In genomic region chr19:34345616-34346267, GRCm38 (mm10) we compare ENCODE assay signal across 8 mouse cellular contexts. TPM values are rescaled to one million over a fixed set of nuclear protein-coding genes. Genes with fewer than 3 reads are reported as not detected.
A peak's percentile ranks its signal among the peaks of the same experiment; 100 is the strongest.
DNase-seq lines count a peak whose midpoint lies in the region; ATAC-seq and TF ChIP-seq lines count a peak whose summit lies in the region.

No protein-coding gene starts in this region.

- intact Hi-C loops in gastrocnemius, postnatal 36 days (cut with DNase I), result no loop called here

- 0 out of 2 replicates have a peak overlapping the region, but pooled peaks have one; percentile 10 for H3K4me2 ChIP-seq in hindbrain, postnatal 0 days (ENCODE audit: low read depth, low read length)

- H3K9me3 ChIP-seq in hindbrain, postnatal 0 days (ENCODE audit: low read length), result no peaks in the 10 kb centered on the region

- peak; percentile 47; the same call in 1 of the 2 replicates for ATAC-seq in hindbrain, postnatal 0 days

- H3K4me3 ChIP-seq in hindbrain, postnatal 0 days (ENCODE audit: low read length), result no peak overlapping the region

- 37% methylated on average over 8 of the region's 8 CpGs for WGBS in hindbrain, postnatal 0 days

- no peaks in the 10 kb centered on the region for H3K36me3 ChIP-seq in hindbrain, postnatal 0 days (ENCODE audit: insufficient read depth, low read length)

- TF ChIP-seq CTCF in hindbrain, postnatal 0 days (IDR thresholded peaks at IDR 0.05; ENCODE audit: low read depth), result no peak

- H3K4me1 ChIP-seq in hindbrain, postnatal 0 days (ENCODE audit: insufficient read depth, low read length), result peaks cover 9% of the 10 kb centered on the region; the same call in 1 of the 2 replicates

- DNase-seq in kidney, postnatal 36 days, result peak; percentile 7 to 15
- DNase-seq in kidney, adult 18-20 months, result no peak
- DNase-seq in cerebellum, adult 11 months, result peak; percentile 3
- peak; percentile 9 for DNase-seq in embryo, embryonic 9.5 days (ENCODE audit: extremely low spot score)
- peak; percentile 78 for DNase-seq in hindbrain, postnatal 0 days (ENCODE audit: low spot score)
- no peak for DNase-seq in thymus, postnatal 4 days
- no peak for DNase-seq in urinary bladder, postnatal 25 days (ENCODE audit: low spot score)
- no peak for DNase-seq in gastrocnemius, postnatal 36 days

- H3K9ac ChIP-seq in hindbrain, postnatal 0 days (replicated peaks; ENCODE audit: low read length), result no peak overlapping the region

- H3K27me3 ChIP-seq in hindbrain, postnatal 0 days (ENCODE audit: insufficient read depth, low read length), result no peaks in the 10 kb centered on the region

- H3K27ac ChIP-seq in hindbrain, postnatal 0 days, result 0 out of 2 replicates have a peak overlapping the region, but pooled peaks have one; percentile 32

RNA-seq across cellular contexts. Expression of gene Fas, which starts 55.3 kb away (rescaled TPM):
- 0.47 and 0.78 TPM in 2 replicates for total RNA-seq in hindbrain, postnatal 0 days (2014; rRNA removed)
- polyA plus RNA-seq in hindbrain, postnatal 0 days (2015; fragmentation: Nextera tagmentation; extraction: Ambion mirVana), result 2.4 and 2.8 TPM in 2 replicates
- 1 to 10 TPM; 4.6 to 5.0 TPM for total RNA-seq in gastrocnemius, postnatal 36 days (2021)

Comparison
In these comparisons a context has a peak if more than half of its experiments do, and no peak if none do; other contexts are left out.
1. DNase-seq: peak in kidney, postnatal 36 days (2 of 2), cerebellum, adult 11 months (single experiment), embryo, embryonic 9.5 days (single experiment) and hindbrain, postnatal 0 days (single experiment); none in kidney, adult 18-20 months (single experiment), thymus, postnatal 4 days (single experiment), urinary bladder, postnatal 25 days (single experiment) and gastrocnemius, postnatal 36 days (0 of 2).